8 mouse cellular contexts compared by ENCODE assay signal in the genomic region with DNA sequence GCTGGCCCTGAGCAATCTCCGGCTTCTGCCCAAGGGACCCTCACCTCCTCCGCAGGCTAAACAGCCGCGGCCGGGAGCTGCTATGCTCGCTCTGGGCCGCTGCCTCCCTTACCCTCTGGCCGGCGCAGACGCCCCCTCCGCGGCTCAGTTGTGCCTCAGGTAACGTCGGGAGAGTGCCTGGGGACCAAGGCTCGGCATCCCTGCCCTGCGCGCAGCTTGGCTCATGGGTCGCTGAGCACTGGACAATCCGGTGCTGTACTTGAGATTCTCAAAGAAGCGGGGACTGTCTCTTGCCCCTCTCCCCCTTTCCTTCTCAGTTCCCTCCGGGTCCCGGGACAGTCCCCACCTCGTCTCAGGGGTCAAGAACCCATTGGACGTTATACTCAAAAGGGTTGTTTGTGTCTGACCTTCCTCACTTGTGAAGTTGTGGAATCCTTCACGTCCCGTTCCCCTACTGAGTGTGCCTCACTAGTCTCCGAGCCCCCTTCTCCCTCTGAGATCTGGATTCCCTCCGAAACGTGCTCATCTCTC. TPM values are rescaled to one million over a fixed set of nuclear protein-coding genes. Genes with fewer than 3 reads are reported as not detected.
DNase-seq lines count a peak whose midpoint lies in the region; ATAC-seq and TF ChIP-seq lines count a peak whose summit lies in the region.

No protein-coding gene starts in this region.

- H3K4me2 ChIP-seq in kidney, embryonic 16.5 days (replicated peaks; ENCODE audit: low read depth, low read length): peak overlapping the region; percentile 90
- H3K4me2 ChIP-seq in hindbrain, embryonic 14.5 days (replicated peaks): peak overlapping the region; percentile 86
- H3K4me2 ChIP-seq in midbrain, embryonic 15.5 days: peak overlapping the region; percentile 98

- peak overlapping the region; percentile 87 for H3K27ac ChIP-seq in kidney, embryonic 16.5 days (ENCODE audit: low read length)
- H3K27ac ChIP-seq in cortical plate, adult 2 months (ENCODE audit: insufficient read depth, low read length): no peak overlapping the region
- no peak overlapping the region for H3K27ac ChIP-seq in hindbrain, embryonic 14.5 days
- H3K27ac ChIP-seq in midbrain, embryonic 15.5 days: peak overlapping the region; percentile 72

- no peak for DNase-seq in kidney, postnatal 10 days
- DNase-seq in hindbrain, embryonic 14.5 days (ENCODE audit: low spot score): no peak
- no peak for DNase-seq in right cerebral cortex, adult 18-20 months
- DNase-seq in cerebellum, adult 9-11 months: no peak
- no peak for DNase-seq in thymus, postnatal 10 days (ENCODE audit: low spot score in 2 of 2)

- WGBS in kidney, embryonic 16.5 days: under 1% methylated on average over 29 of the region's 29 CpGs
- WGBS in hindbrain, embryonic 14.5 days: under 1% methylated on average over 29 of the region's 29 CpGs
- WGBS in midbrain, embryonic 15.5 days: under 1% methylated on average over 29 of the region's 29 CpGs

- peaks cover 10% of the 10 kb centered on the region; the same call in 1 of the 2 replicates for H3K4me1 ChIP-seq in kidney, embryonic 16.5 days (ENCODE audit: insufficient read depth, low read length)
- H3K4me1 ChIP-seq in cortical plate, adult 2 months (ENCODE audit: control insufficient read depth, insufficient read depth, low read length): peaks cover 2% of the 10 kb centered on the region; the same call in 1 of the 2 replicates
- peaks cover 6% of the 10 kb centered on the region; the same call in 1 of the 2 replicates for H3K4me1 ChIP-seq in hindbrain, embryonic 14.5 days (replicated peaks; ENCODE audit: control insufficient read depth, insufficient read depth, low read length)
- H3K4me1 ChIP-seq in midbrain, embryonic 15.5 days: peaks cover 18% of the 10 kb centered on the region

- no peak for TF ChIP-seq CTCF in cortical plate, adult 2 months (IDR thresholded peaks at IDR 0.05; ENCODE audit: extremely low read depth, insufficient read depth, low read length)

- H3K36me3 ChIP-seq in kidney, embryonic 16.5 days (ENCODE audit: insufficient read depth, low read length): no peaks in the 10 kb centered on the region
- no peaks in the 10 kb centered on the region for H3K36me3 ChIP-seq in hindbrain, embryonic 14.5 days (replicated peaks; ENCODE audit: control insufficient read depth, insufficient read depth)
- H3K36me3 ChIP-seq in midbrain, embryonic 15.5 days (replicated peaks): no peaks in the 10 kb centered on the region

- no peaks in the 10 kb centered on the region for H3K9me3 ChIP-seq in kidney, embryonic 16.5 days (ENCODE audit: low read length)
- H3K9me3 ChIP-seq in hindbrain, embryonic 14.5 days (ENCODE audit: control insufficient read depth, low read length): no peaks in the 10 kb centered on the region
- no peaks in the 10 kb centered on the region for H3K9me3 ChIP-seq in midbrain, embryonic 15.5 days

- TF ChIP-seq POLR2A in cortical plate, adult 2 months (IDR thresholded peaks at IDR 0.05; ENCODE audit: extremely low read depth, insufficient read depth, low read length): no peak

- H3K9ac ChIP-seq in kidney, embryonic 16.5 days (replicated peaks; ENCODE audit: low read length): peak overlapping the region; percentile 86
- H3K9ac ChIP-seq in hindbrain, embryonic 14.5 days: peak overlapping the region; percentile 69
- peak overlapping the region; percentile 75 for H3K9ac ChIP-seq in midbrain, embryonic 15.5 days

- no peaks in the 10 kb centered on the region for H3K27me3 ChIP-seq in kidney, embryonic 16.5 days (ENCODE audit: insufficient read depth, low read length)
- no peaks in the 10 kb centered on the region for H3K27me3 ChIP-seq in hindbrain, embryonic 14.5 days (ENCODE audit: control insufficient read depth, insufficient read depth, low read length)
- H3K27me3 ChIP-seq in midbrain, embryonic 15.5 days (replicated peaks): peaks cover 5% of the 10 kb centered on the region; the same call in 1 of the 2 replicates

- ATAC-seq in kidney, embryonic 16.5 days (ENCODE audit: low FRiP score, low TSS enrichment): peak; percentile 79
- no peak for ATAC-seq in hindbrain, embryonic 14.5 days (ENCODE audit: low FRiP score)
- ATAC-seq in midbrain, embryonic 15.5 days (replicated peaks): no peak

- H3K4me3 ChIP-seq in kidney, embryonic 16.5 days (ENCODE audit: low read length): peak overlapping the region; percentile 89
- H3K4me3 ChIP-seq in cortical plate, adult 2 months (ENCODE audit: insufficient read depth, low read length): peak overlapping the region; percentile 63
- peak overlapping the region; percentile 70 for H3K4me3 ChIP-seq in hindbrain, embryonic 14.5 days (replicated peaks; ENCODE audit: low read length)
- peak overlapping the region; percentile 90 for H3K4me3 ChIP-seq in midbrain, embryonic 15.5 days

RNA-seq across cellular contexts. Expression of gene Tesk2, which starts 0.4 kb away (rescaled TPM):
- 8.2 and 9.2 TPM in 2 replicates for polyA plus RNA-seq in kidney, embryonic 16.5 days (2015; fragmentation: Nextera tagmentation; extraction: Ambion mirVana)
- 6.8 and 7.5 TPM in 2 replicates for polyA plus RNA-seq in cortical plate, adult 2 months (2012; rRNA removed)
- 2.8 and 3.0 TPM in 2 replicates for polyA plus RNA-seq in hindbrain, embryonic 14.5 days (2014; fragmentation: Nextera tagmentation; extraction: Ambion mirVana)
- polyA plus RNA-seq in midbrain, embryonic 15.5 days (2015; fragmentation: Nextera tagmentation; extraction: Ambion mirVana): 2.6 and 2.9 TPM in 2 replicates

RNA-seq across cellular contexts. Expression of gene Ccdc163, which starts 12.9 kb away (rescaled TPM):
- polyA plus RNA-seq in kidney, embryonic 16.5 days (2015; fragmentation: Nextera tagmentation; extraction: Ambion mirVana): 28.8 and 40.2 TPM in 2 replicates
- 19.3 and 19.8 TPM in 2 replicates for polyA plus RNA-seq in cortical plate, adult 2 months (2012; rRNA removed)
- 11.3 and 11.5 TPM in 2 replicates for polyA plus RNA-seq in hindbrain, embryonic 14.5 days (2014; fragmentation: Nextera tagmentation; extraction: Ambion mirVana)
- 11.3 and 11.5 TPM in 2 replicates for polyA plus RNA-seq in midbrain, embryonic 15.5 days (2015; fragmentation: Nextera tagmentation; extraction: Ambion mirVana)

RNA-seq across cellular contexts. Expression of gene Mmachc, which starts 13.0 kb away (rescaled TPM):
- polyA plus RNA-seq in kidney, embryonic 16.5 days (2015; fragmentation: Nextera tagmentation; extraction: Ambion mirVana): 27.0 and 30.6 TPM in 2 replicates
- polyA plus RNA-seq in cortical plate, adult 2 months (2012; rRNA removed): 15.6 and 18.7 TPM in 2 replicates
- 11.0 and 14.8 TPM in 2 replicates for polyA plus RNA-seq in hindbrain, embryonic 14.5 days (2014; fragmentation: Nextera tagmentation; extraction: Ambion mirVana)
- 22.2 and 22.6 TPM in 2 replicates for polyA plus RNA-seq in midbrain, embryonic 15.5 days (2015; fragmentation: Nextera tagmentation; extraction: Ambion mirVana)

RNA-seq across cellular contexts. Expression of gene Prdx1, which starts 35.8 kb away (rescaled TPM):
- 1,468 and 1,536 TPM in 2 replicates for polyA plus RNA-seq in kidney, embryonic 16.5 days (2015; fragmentation: Nextera tagmentation; extraction: Ambion mirVana)
- 222 and 249 TPM in 2 replicates for polyA plus RNA-seq in cortical plate, adult 2 months (2012; rRNA removed)
- 432 and 436 TPM in 2 replicates for polyA plus RNA-seq in hindbrain, embryonic 14.5 days (2014; fragmentation: Nextera tagmentation; extraction: Ambion mirVana)
- 370 and 378 TPM in 2 replicates for polyA plus RNA-seq in midbrain, embryonic 15.5 days (2015; fragmentation: Nextera tagmentation; extraction: Ambion mirVana)

Comparison
In these comparisons a context has a peak if more than half of its experiments do, and no peak if none do; other contexts are left out.
1. H3K27ac ChIP-seq: peak in kidney, embryonic 16.5 days (single experiment) and midbrain, embryonic 15.5 days (single experiment); none in cortical plate, adult 2 months (single experiment) and hindbrain, embryonic 14.5 days (single experiment).
2. Peak in every context shown above with its lines, with median percentiles within 50 percentile points of each other: H3K4me2 ChIP-seq, H3K4me3 ChIP-seq and H3K9ac ChIP-seq.